ENCODE assay signal across 12 mouse cellular contexts in genomic region chr11:108586551-108587184, GRCm38 (mm10).
DNase-seq lines count a peak whose midpoint lies in the region; ATAC-seq lines count a peak whose summit lies in the region.
"Had no signal": no experiment of that assay in that cellular context is flagged by ENCODE, and none has a peak within 500 bp of the region (broad histone marks: within the 10 kb centered on the region; RNA-seq: fewer than 3 reads in every experiment).

No protein-coding gene starts in this region.

- no peak overlapping the region for H3K4me3 ChIP-seq in midbrain, embryonic 14.5 days (replicated peaks; ENCODE audit: low read depth, low read length)
- H3K4me3 ChIP-seq in midbrain, embryonic 15.5 days, result no peak overlapping the region
- H3K4me3 ChIP-seq in embryonic facial prominence, embryonic 14.5 days (ENCODE audit: low read depth, low read length), result no peak overlapping the region
- H3K4me3 ChIP-seq: embryonic facial prominence, embryonic 12.5 days; heart, embryonic 13.5 days; neural tube, embryonic 13.5 days had no signal

- ATAC-seq in midbrain, embryonic 14.5 days (ENCODE audit: low FRiP score, low TSS enrichment), result no peak
- no peak for ATAC-seq in midbrain, embryonic 15.5 days (replicated peaks)
- ATAC-seq in embryonic facial prominence, embryonic 14.5 days (ENCODE audit: low read depth), result no peak
- ATAC-seq in inflammation-experienced regulatory T-cells, adult 6 months, result no peak
- ATAC-seq: liver, postnatal 0 days had no signal

- no peak overlapping the region for H3K4me2 ChIP-seq in midbrain, embryonic 14.5 days (ENCODE audit: low read length)
- H3K4me2 ChIP-seq in midbrain, embryonic 15.5 days, result no peak overlapping the region
- H3K4me2 ChIP-seq in embryonic facial prominence, embryonic 14.5 days (ENCODE audit: low read depth, low read length), result no peak overlapping the region
- H3K4me2 ChIP-seq: embryonic facial prominence, embryonic 12.5 days; heart, embryonic 13.5 days; neural tube, embryonic 13.5 days had no signal

- DNase-seq in adrenal gland, postnatal 10 days, result peak; percentile 28
- no peak for DNase-seq in adrenal gland, postnatal 25 days
- peak; percentile 31 for DNase-seq in midbrain, embryonic 14.5 days
- DNase-seq in embryonic facial prominence, embryonic 14.5 days (ENCODE audit: low spot score), result peak; percentile 15
- DNase-seq in lung, postnatal 36 days, result peak; percentile 62
- no peak for DNase-seq in urinary bladder, postnatal 36 days (ENCODE audit: low spot score in 2 of 2)
- DNase-seq: liver, postnatal 0 days had no signal

- no peaks in the 10 kb centered on the region for H3K36me3 ChIP-seq in midbrain, embryonic 14.5 days (ENCODE audit: control insufficient read depth, insufficient read depth, low read length)
- no peaks in the 10 kb centered on the region for H3K36me3 ChIP-seq in midbrain, embryonic 15.5 days (replicated peaks)
- H3K36me3 ChIP-seq in embryonic facial prominence, embryonic 14.5 days (ENCODE audit: control insufficient read depth, insufficient read depth, low read length), result no peaks in the 10 kb centered on the region
- H3K36me3 ChIP-seq: embryonic facial prominence, embryonic 12.5 days; heart, embryonic 13.5 days; neural tube, embryonic 13.5 days had no signal

- no peaks in the 10 kb centered on the region for H3K27me3 ChIP-seq in midbrain, embryonic 14.5 days (ENCODE audit: control insufficient read depth, insufficient read depth, low read length)
- no peaks in the 10 kb centered on the region for H3K27me3 ChIP-seq in midbrain, embryonic 15.5 days (replicated peaks)
- H3K27me3 ChIP-seq in embryonic facial prominence, embryonic 14.5 days (replicated peaks; ENCODE audit: control insufficient read depth, insufficient read depth, low read length), result no peaks in the 10 kb centered on the region
- H3K27me3 ChIP-seq: embryonic facial prominence, embryonic 12.5 days; heart, embryonic 13.5 days; neural tube, embryonic 13.5 days had no signal

- H3K9ac ChIP-seq in midbrain, embryonic 14.5 days (replicated peaks; ENCODE audit: low read length), result no peak overlapping the region
- no peak overlapping the region for H3K9ac ChIP-seq in midbrain, embryonic 15.5 days
- no peak overlapping the region for H3K9ac ChIP-seq in embryonic facial prominence, embryonic 14.5 days (ENCODE audit: low read depth, low read length)
- H3K9ac ChIP-seq: embryonic facial prominence, embryonic 12.5 days; heart, embryonic 13.5 days; liver, postnatal 0 days; neural tube, embryonic 13.5 days had no signal

- no peak overlapping the region for H3K27ac ChIP-seq in midbrain, embryonic 14.5 days (replicated peaks; ENCODE audit: low read depth, low read length)
- no peak overlapping the region for H3K27ac ChIP-seq in midbrain, embryonic 15.5 days
- H3K27ac ChIP-seq in embryonic facial prominence, embryonic 14.5 days (replicated peaks; ENCODE audit: low read depth, low read length), result no peak overlapping the region
- H3K27ac ChIP-seq: embryonic facial prominence, embryonic 12.5 days; heart, embryonic 13.5 days; neural tube, embryonic 13.5 days had no signal

- no peaks in the 10 kb centered on the region for H3K4me1 ChIP-seq in midbrain, embryonic 14.5 days (ENCODE audit: control insufficient read depth, insufficient read depth, low read length)
- peaks cover 5% of the 10 kb centered on the region for H3K4me1 ChIP-seq in midbrain, embryonic 15.5 days
- no peaks in the 10 kb centered on the region; the same call in 1 of the 2 replicates for H3K4me1 ChIP-seq in embryonic facial prominence, embryonic 14.5 days (ENCODE audit: control insufficient read depth, insufficient read depth, low read length)
- H3K4me1 ChIP-seq: neural tube, embryonic 13.5 days had no signal

- WGBS in midbrain, embryonic 14.5 days, result 31% methylated on average over 7 of the region's 7 CpGs
- WGBS in midbrain, embryonic 15.5 days, result 30% methylated on average over 7 of the region's 7 CpGs
- 20% methylated on average over 7 of the region's 7 CpGs for WGBS in embryonic facial prominence, embryonic 14.5 days

- no peaks in the 10 kb centered on the region for H3K9me3 ChIP-seq in midbrain, embryonic 14.5 days (ENCODE audit: control insufficient read depth, low read length)
- H3K9me3 ChIP-seq in midbrain, embryonic 15.5 days, result no peaks in the 10 kb centered on the region
- no peaks in the 10 kb centered on the region for H3K9me3 ChIP-seq in embryonic facial prominence, embryonic 14.5 days (ENCODE audit: control insufficient read depth, low read length)
- H3K9me3 ChIP-seq: embryonic facial prominence, embryonic 12.5 days; heart, embryonic 13.5 days; neural tube, embryonic 13.5 days had no signal

Comparison
In these comparisons a context has a peak if more than half of its experiments do, and no peak if none do; other contexts are left out.
1. DNase-seq: peak in adrenal gland, postnatal 10 days (single experiment), midbrain, embryonic 14.5 days (single experiment), embryonic facial prominence, embryonic 14.5 days (single experiment) and lung, postnatal 36 days (single experiment); none in adrenal gland, postnatal 25 days (single experiment) and urinary bladder, postnatal 36 days (0 of 2).